Mouse (Mus musculus) liver, adult 10 weeks (tissue): Measurements from ENCODE around the gene Aym1. TPM values are rescaled to one million over a fixed set of nuclear protein-coding genes. Genes with fewer than 3 reads are reported as not detected.

Experiments
- polyA plus RNA-seq: library from polyadenylated mRNA; stranded (reverse); fragments of 350-450 nt; fragmentation: Illumina TruSeq; extraction: RNeasy Lipid Tissue Mini Kit (QIAGEN cat#74804); gene quantifications from one replicate; pipeline ENCODE4 v1.2.3, GENCODE M21; 2014; ENCODE audit warnings: low read depth, low replicate concordance

Gene Aym1
- polyA plus RNA-seq, result not detected

GRCm38 (mm10) chr5:113357186-113357585, at the start of gene Aym1:
Gene Aym1, plus strand, starts transcription at chr5:113357294.

GRCm38 (mm10) chr5:113310377-113311003, 46.6 kb upstream of the Aym1 start, which contains the start of gene Sgsm1:
Gene Sgsm1, minus strand, starts transcription at chr5:113310786.

Other genes with a start within 250 kb of the Aym1 start
- 11.5 TPM for gene 2900026A02Rik, start 136.1 kb upstream of the Aym1 start, polyA plus RNA-seq
- gene Tmem211, start 130.4 kb upstream of the Aym1 start, polyA plus RNA-seq, result not detected
- gene Sgsm1, start 46.5 kb upstream of the Aym1 start, polyA plus RNA-seq, result 0.82 TPM
- gene Wscd2, start 133.0 kb downstream of the Aym1 start, polyA plus RNA-seq, result not detected